9 mouse cellular contexts compared by ENCODE assay signal in genomic region chr17:27202919-27203357, GRCm38 (mm10). TPM values are rescaled to one million over a fixed set of nuclear protein-coding genes. Genes with fewer than 3 reads are reported as not detected.
A peak's percentile ranks its signal among the peaks of the same experiment; 100 is the strongest.
DNase-seq lines count a peak whose midpoint lies in the region; ATAC-seq and TF ChIP-seq lines count a peak whose summit lies in the region.
"Had no signal": no experiment of that assay in that cellular context is flagged by ENCODE, and none has a peak within 500 bp of the region (broad histone marks: within the 10 kb centered on the region; RNA-seq: fewer than 3 reads in every experiment).

No protein-coding gene starts in this region.

- H3K4me1 ChIP-seq in kidney, adult 2 months (ENCODE audit: control insufficient read depth, insufficient read depth, low read length), result peaks cover 10% of the 10 kb centered on the region; the same call in 1 of the 2 replicates
- peaks cover 10% of the 10 kb centered on the region for H3K4me1 ChIP-seq in bone marrow macrophage, adult 2 months (ENCODE audit: control insufficient read depth, insufficient read depth, low read length)
- H3K4me1 ChIP-seq in hindbrain, postnatal 0 days (ENCODE audit: insufficient read depth, low read length), result peaks cover 4% of the 10 kb centered on the region; the same call in 1 of the 2 replicates
- H3K4me1 ChIP-seq in midbrain, postnatal 0 days (ENCODE audit: insufficient read depth, low read length), result peaks cover 4% of the 10 kb centered on the region; the same call in 1 of the 2 replicates

- WGBS in kidney, adult 2 months, result 47% methylated on average over 14 of the region's 14 CpGs
- 43% methylated on average over 13 of the region's 14 CpGs for WGBS in hindbrain, postnatal 0 days
- WGBS in midbrain, postnatal 0 days, result 39% methylated on average over 14 of the region's 14 CpGs

- DNase-seq in kidney, adult 2 months, result no peak
- no peak for DNase-seq in kidney, adult 8-10 months
- no peak for DNase-seq in hindbrain, postnatal 0 days (ENCODE audit: low spot score)
- DNase-seq in midbrain, postnatal 0 days (ENCODE audit: low spot score), result no peak
- DNase-seq in right cerebral cortex, postnatal 4 days, result no peak
- DNase-seq in retina, postnatal 1 day, result no peak
- no peak for DNase-seq in gastrocnemius, postnatal 4 days (ENCODE audit: low spot score in 2 of 2)
- DNase-seq: right cerebral cortex, postnatal 25 days had no signal

- H3K27me3 ChIP-seq in kidney, adult 2 months (replicated peaks; ENCODE audit: control insufficient read depth, insufficient read depth, low read length), result no peaks in the 10 kb centered on the region
- no peaks in the 10 kb centered on the region for H3K27me3 ChIP-seq in hindbrain, postnatal 0 days (ENCODE audit: insufficient read depth, low read length)
- no peaks in the 10 kb centered on the region for H3K27me3 ChIP-seq in midbrain, postnatal 0 days (ENCODE audit: insufficient read depth, low read length)

- no peak for TF ChIP-seq CTCF in kidney, adult 2 months (conservative IDR thresholded peaks at IDR 0.05; ENCODE audit: insufficient read depth, insufficient read length, low read depth, low read length)
- no peak for TF ChIP-seq CTCF in bone marrow macrophage, adult 2 months (IDR thresholded peaks at IDR 0.05; ENCODE audit: low read depth, low read length)
- TF ChIP-seq CTCF in hindbrain, postnatal 0 days (IDR thresholded peaks at IDR 0.05; ENCODE audit: low read depth), result no peak
- no peak for TF ChIP-seq CTCF in midbrain, postnatal 0 days (IDR thresholded peaks at IDR 0.05)

- H3K36me3 ChIP-seq in kidney, adult 2 months (ENCODE audit: control insufficient read depth, insufficient read depth, low read length), result no peaks in the 10 kb centered on the region
- peaks cover 16% of the 10 kb centered on the region for H3K36me3 ChIP-seq in hindbrain, postnatal 0 days (ENCODE audit: insufficient read depth, low read length)
- peaks cover 16% of the 10 kb centered on the region for H3K36me3 ChIP-seq in midbrain, postnatal 0 days (ENCODE audit: insufficient read depth, low read length)

- H3K9me3 ChIP-seq in hindbrain, postnatal 0 days (ENCODE audit: low read length), result no peaks in the 10 kb centered on the region
- H3K9me3 ChIP-seq in midbrain, postnatal 0 days (ENCODE audit: low read length), result no peaks in the 10 kb centered on the region

- peak overlapping the region; percentile 93 for H3K4me2 ChIP-seq in hindbrain, postnatal 0 days (ENCODE audit: low read depth, low read length)
- peak overlapping the region; percentile 92 for H3K4me2 ChIP-seq in midbrain, postnatal 0 days (ENCODE audit: low read depth, low read length, poor library complexity, severe bottlenecking)

- peak overlapping the region; percentile 85 for H3K4me3 ChIP-seq in kidney, adult 2 months (ENCODE audit: insufficient read depth, low read depth, low read length)
- H3K4me3 ChIP-seq in bone marrow macrophage, adult 2 months (ENCODE audit: insufficient read depth, low read length), result peak overlapping the region; percentile 95
- H3K4me3 ChIP-seq in hindbrain, postnatal 0 days (ENCODE audit: low read length), result peak overlapping the region; percentile 86
- peak overlapping the region; percentile 90 for H3K4me3 ChIP-seq in midbrain, postnatal 0 days (ENCODE audit: low read depth, low read length)

- peak overlapping the region; percentile 98 for H3K9ac ChIP-seq in hindbrain, postnatal 0 days (replicated peaks; ENCODE audit: low read length)
- peak overlapping the region; percentile 99 for H3K9ac ChIP-seq in midbrain, postnatal 0 days (replicated peaks; ENCODE audit: low read length, poor library complexity, severe bottlenecking)

- no peak for TF ChIP-seq POLR2A in kidney, adult 2 months (IDR thresholded peaks at IDR 0.05; ENCODE audit: low read depth, low read length)
- no peak for TF ChIP-seq POLR2A in bone marrow macrophage, adult 2 months (IDR thresholded peaks at IDR 0.05; ENCODE audit: borderline replicate concordance, low read depth, low read length)

- H3K27ac ChIP-seq in kidney, adult 2 months (ENCODE audit: insufficient read depth, low read depth, low read length), result no peak overlapping the region
- H3K27ac ChIP-seq in bone marrow macrophage, adult 2 months (ENCODE audit: insufficient read depth, low read depth, low read length), result peak overlapping the region; percentile 74
- peak overlapping the region; percentile 97 for H3K27ac ChIP-seq in hindbrain, postnatal 0 days
- H3K27ac ChIP-seq in midbrain, postnatal 0 days (ENCODE audit: low read depth, low read length), result peak overlapping the region; percentile 98

- ATAC-seq in hindbrain, postnatal 0 days, result no peak
- no peak for ATAC-seq in midbrain, postnatal 0 days (ENCODE audit: low FRiP score)

RNA-seq across cellular contexts. Expression of gene Lemd2, which starts 1.3 kb away (rescaled TPM):
- 48.4 and 64.4 TPM in 2 replicates for polyA plus RNA-seq in kidney, adult 2 months (2012; rRNA removed)
- 42.8 and 52.7 TPM in 2 replicates for polyA plus RNA-seq in bone marrow macrophage, adult 2 months (2012; ENCODE audit: insufficient read depth, insufficient read length, missing spikeins)
- 100 and 112 TPM in 2 replicates for total RNA-seq in hindbrain, postnatal 0 days (2014; rRNA removed)
- 17.5 and 18.4 TPM in 2 replicates for polyA plus RNA-seq in hindbrain, postnatal 0 days (2015; fragmentation: Nextera tagmentation; extraction: Ambion mirVana)
- total RNA-seq in midbrain, postnatal 0 days (2014; rRNA removed), result 85.7 and 94.3 TPM in 2 replicates
- polyA plus RNA-seq in midbrain, postnatal 0 days (2015; fragmentation: Nextera tagmentation; extraction: Ambion mirVana), result 18.4 and 20.6 TPM in 2 replicates
- 10 to 100 TPM; 34.2 to 34.4 TPM for total RNA-seq in gastrocnemius, postnatal 4 days (2021)

RNA-seq across cellular contexts. Expression of gene Ip6k3, which starts 35.3 kb away (rescaled TPM):
- 0.79 and 1.1 TPM in 2 replicates for polyA plus RNA-seq in kidney, adult 2 months (2012; rRNA removed)
- not detected in 2 replicates for polyA plus RNA-seq in bone marrow macrophage, adult 2 months (2012; ENCODE audit: insufficient read depth, insufficient read length, missing spikeins)
- total RNA-seq in hindbrain, postnatal 0 days (2014; rRNA removed), result 0.47 TPM in 1 of 2 replicates, not detected in the other
- 0.31 and 0.37 TPM in 2 replicates for polyA plus RNA-seq in hindbrain, postnatal 0 days (2015; fragmentation: Nextera tagmentation; extraction: Ambion mirVana)
- 0.09 TPM in 1 of 2 replicates, not detected in the other for total RNA-seq in midbrain, postnatal 0 days (2014; rRNA removed)
- 0.32 TPM in 1 of 2 replicates, not detected in the other for polyA plus RNA-seq in midbrain, postnatal 0 days (2015; fragmentation: Nextera tagmentation; extraction: Ambion mirVana)
- 10 to 100 TPM; 40.2 to 50.7 TPM for total RNA-seq in gastrocnemius, postnatal 4 days (2021)
